Mouse (Mus musculus): ENCODE results near the gene Pcnx.
A peak's percentile ranks its signal among the peaks of the same experiment; 100 is the strongest.

The Pcnx gene

GRCm38 (mm10) chr12:81894311-81894710 lies 34.5 kb downstream of the Pcnx start:
- DNase-seq (ENCODE audit: inconsistent age in 2 of 2, low spot score in 1 of 2): no peak

DNA sequence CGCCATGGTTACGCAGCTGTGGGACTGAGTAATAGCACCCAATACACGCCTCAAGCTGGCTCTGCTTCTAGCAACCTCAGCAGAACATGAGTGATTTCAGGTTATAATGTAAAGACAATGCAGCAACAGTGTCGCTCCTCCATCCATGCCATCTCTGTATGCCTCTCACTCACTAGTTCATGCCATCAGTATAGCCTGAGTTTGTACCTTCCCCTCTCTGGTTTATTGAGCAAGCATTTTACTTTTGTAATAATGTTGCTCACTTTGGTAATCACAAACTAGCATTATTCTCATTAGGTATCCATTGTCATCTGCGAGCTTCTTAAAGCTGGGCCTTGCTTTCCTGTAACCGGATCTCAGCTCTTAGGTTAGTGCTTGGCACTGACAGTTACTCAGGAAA lies 36.2 kb downstream of the Pcnx start:
- no peak for DNase-seq (ENCODE audit: inconsistent age in 2 of 2, low spot score in 1 of 2)

DNA sequence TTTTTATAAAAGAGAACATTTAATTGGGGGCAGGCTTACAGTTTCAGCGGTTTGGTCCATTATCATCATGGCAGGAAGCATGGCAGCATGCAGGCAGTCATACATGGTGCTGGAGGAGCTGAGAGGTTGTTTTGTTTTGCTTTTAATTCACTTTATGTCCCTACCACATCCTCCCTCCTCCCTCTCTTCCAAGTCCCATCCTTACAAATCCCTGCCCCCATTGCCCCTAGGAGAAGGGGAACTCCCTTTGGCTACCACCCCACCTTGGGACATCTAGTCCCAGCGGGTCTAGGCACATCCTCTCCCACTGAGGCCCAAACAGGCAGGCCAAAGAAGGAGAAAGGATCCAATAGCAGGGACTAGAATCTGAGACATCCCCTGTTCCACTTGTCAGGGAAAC lies 44.6 kb downstream of the Pcnx start:
- no peak for DNase-seq (ENCODE audit: inconsistent age in 2 of 2, low spot score in 1 of 2)

- no peak for DNase-seq (ENCODE audit: inconsistent age in 2 of 2, low spot score in 1 of 2)
Observed at GRCm38 (mm10) chr12:81905865-81906264, 46.0 kb downstream of the Pcnx start.

- DNase-seq (ENCODE audit: inconsistent age in 2 of 2, low spot score in 1 of 2): no peak
Observed at GRCm38 (mm10) chr12:81907741-81908357, 48.0 kb downstream of the Pcnx start.

GRCm38 (mm10) chr12:81910439-81910838 lies 50.6 kb downstream of the Pcnx start:
- no peak for DNase-seq (ENCODE audit: inconsistent age in 2 of 2, low spot score in 1 of 2)

- peak; percentile 69 to 91 for DNase-seq (ENCODE audit: inconsistent age in 2 of 2, low spot score in 1 of 2)
Observed at GRCm38 (mm10) chr12:81915176-81915950, 55.5 kb downstream of the Pcnx start.

- DNase-seq (ENCODE audit: inconsistent age in 2 of 2, low spot score in 1 of 2): no peak
Observed at GRCm38 (mm10) chr12:81918346-81918745, 58.5 kb downstream of the Pcnx start.

GRCm38 (mm10) chr12:81918886-81919285 lies 59.1 kb downstream of the Pcnx start:
- DNase-seq (ENCODE audit: inconsistent age in 2 of 2, low spot score in 1 of 2): no peak

GRCm38 (mm10) chr12:81920027-81920426 lies 60.2 kb downstream of the Pcnx start:
- DNase-seq (ENCODE audit: inconsistent age in 2 of 2, low spot score in 1 of 2): no peak

GRCm38 (mm10) chr12:81920614-81921013 lies 60.8 kb downstream of the Pcnx start:
- no peak for DNase-seq (ENCODE audit: inconsistent age in 2 of 2, low spot score in 1 of 2)

DNA sequence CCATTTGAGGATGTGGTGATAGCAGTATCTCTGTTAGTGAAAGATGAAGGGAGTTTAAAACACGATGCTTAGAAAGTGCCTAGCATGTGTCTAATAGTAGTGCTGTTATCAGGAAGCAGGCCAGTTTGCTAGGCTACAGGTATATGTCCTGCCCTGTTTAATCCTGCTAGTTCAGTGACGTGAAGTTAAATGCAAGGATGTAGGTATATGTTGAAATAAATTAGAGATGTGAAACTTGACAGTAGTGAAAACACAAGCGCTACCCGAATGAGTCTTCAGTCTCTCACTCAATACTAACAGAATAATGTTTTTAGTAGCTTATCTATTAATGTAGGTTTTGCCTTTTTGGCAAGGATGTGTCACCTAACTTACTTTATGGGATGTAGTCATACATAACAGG lies 62.0 kb downstream of the Pcnx start:
- no peak for DNase-seq (ENCODE audit: inconsistent age in 2 of 2, low spot score in 1 of 2)

DNA sequence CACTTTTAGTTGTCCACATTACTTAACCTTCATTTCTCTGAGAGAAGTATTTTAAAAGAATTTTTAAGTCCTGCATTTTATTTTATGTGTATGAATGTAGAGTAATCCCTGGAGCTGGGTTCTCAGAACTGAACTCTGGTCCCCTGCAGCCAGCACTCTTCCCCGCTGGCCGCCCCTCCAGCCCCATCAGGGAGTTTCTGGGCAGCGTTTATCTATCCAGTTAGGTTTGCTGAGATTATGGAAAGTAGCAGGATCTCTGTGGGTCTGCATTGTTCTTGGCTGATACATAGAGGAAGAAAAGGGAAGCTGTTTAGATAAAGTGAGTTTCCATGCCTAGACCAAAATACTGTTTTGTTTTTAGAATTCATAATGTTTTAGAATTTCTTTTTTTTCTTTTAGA lies 63.0 kb downstream of the Pcnx start:
- no peak for DNase-seq (ENCODE audit: inconsistent age in 2 of 2, low spot score in 1 of 2)

- no peak for DNase-seq (ENCODE audit: inconsistent age in 2 of 2, low spot score in 1 of 2)
Observed at GRCm38 (mm10) chr12:81927163-81927562, 67.3 kb downstream of the Pcnx start.

DNA sequence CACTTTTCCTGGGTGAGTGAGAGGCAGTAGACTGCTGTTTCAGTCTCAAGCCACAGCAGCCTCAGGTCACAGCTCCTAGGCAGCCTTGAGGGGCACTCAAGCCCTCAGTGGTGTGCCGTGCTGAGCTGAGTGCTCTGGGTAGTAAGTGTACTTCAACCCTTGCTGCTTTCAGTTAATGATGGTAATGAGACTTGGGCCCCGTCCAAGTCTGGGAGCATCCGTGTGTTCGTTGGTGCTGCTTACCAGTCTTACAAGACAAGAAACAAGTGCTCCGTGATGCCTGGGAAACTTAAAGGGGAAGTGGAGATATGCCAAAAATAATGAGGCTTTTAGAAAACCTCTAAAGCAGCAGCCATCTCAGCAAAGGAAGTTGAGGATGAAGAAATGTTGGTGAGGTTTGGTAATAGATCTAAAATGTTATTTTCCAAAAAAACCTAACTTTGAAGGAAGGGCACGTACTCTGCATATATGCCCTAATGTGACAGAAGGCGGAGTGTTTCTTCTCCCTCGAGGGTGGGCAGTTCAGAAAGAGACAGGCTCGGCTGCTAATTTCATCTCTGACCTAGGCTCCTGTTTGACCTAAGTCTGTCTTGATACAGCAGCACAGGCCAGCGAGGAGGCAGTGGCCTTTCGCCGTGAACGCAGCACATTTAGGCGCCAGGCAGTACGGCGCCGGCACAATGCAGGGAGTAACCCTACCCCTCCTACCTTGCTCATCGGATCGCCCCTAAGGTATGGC lies 68.0 kb downstream of the Pcnx start:
- DNase-seq (ENCODE audit: inconsistent age in 2 of 2, low spot score in 1 of 2): no peak

GRCm38 (mm10) chr12:81928382-81928770 lies 68.6 kb downstream of the Pcnx start:
- no peak for DNase-seq (ENCODE audit: inconsistent age in 2 of 2, low spot score in 1 of 2)

- DNase-seq (ENCODE audit: inconsistent age in 2 of 2, low spot score in 1 of 2): no peak
Observed at GRCm38 (mm10) chr12:81932015-81932414, 72.2 kb downstream of the Pcnx start.

DNA sequence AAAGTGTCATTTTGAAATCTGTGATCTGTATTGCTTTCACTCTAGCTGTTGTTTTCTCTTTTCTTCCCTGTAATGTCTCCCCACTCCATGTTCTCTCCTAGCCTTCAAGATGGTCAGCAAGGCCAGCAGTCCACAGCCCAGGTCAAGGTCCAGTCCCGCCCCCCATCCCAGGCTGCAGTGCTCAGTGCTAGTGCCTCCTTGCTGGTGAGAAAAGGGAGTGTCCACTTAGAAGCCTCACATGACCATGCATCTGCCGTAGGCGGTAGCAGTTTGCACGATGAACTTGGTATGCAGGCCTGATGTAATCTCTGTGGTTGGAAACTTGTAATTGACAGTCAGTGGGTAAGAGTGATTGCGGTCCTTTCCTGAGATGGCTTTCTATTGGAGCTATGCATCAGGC lies 73.6 kb downstream of the Pcnx start:
- DNase-seq (ENCODE audit: inconsistent age in 2 of 2, low spot score in 1 of 2): no peak

- no peak for DNase-seq (ENCODE audit: inconsistent age in 2 of 2, low spot score in 1 of 2)
Observed at GRCm38 (mm10) chr12:81934510-81934909, 74.7 kb downstream of the Pcnx start.

- no peak for DNase-seq (ENCODE audit: inconsistent age in 2 of 2, low spot score in 1 of 2)
Observed at GRCm38 (mm10) chr12:81936066-81936465, 76.2 kb downstream of the Pcnx start.

GRCm38 (mm10) chr12:81941191-81941590 lies 81.4 kb downstream of the Pcnx start:
- no peak for DNase-seq (ENCODE audit: inconsistent age in 2 of 2, low spot score in 1 of 2)

All from adrenal gland, adult (tissue).